In genomic region chr4:95924210-95925184, GRCm38 (mm10) we compare ENCODE assay signal across 8 mouse cellular contexts. TPM values are rescaled to one million over a fixed set of nuclear protein-coding genes. Genes with fewer than 3 reads are reported as not detected.
DNase-seq lines count a peak whose midpoint lies in the region; ATAC-seq and TF ChIP-seq lines count a peak whose summit lies in the region.

No protein-coding gene starts in this region.

- H3K27me3 ChIP-seq in kidney, adult 2 months (replicated peaks; ENCODE audit: control insufficient read depth, insufficient read depth, low read length): no peaks in the 10 kb centered on the region
- H3K27me3 ChIP-seq in limb, embryonic 10.5 days (ENCODE audit: low read depth, poor library complexity, severe bottlenecking): no peaks in the 10 kb centered on the region

- no peaks in the 10 kb centered on the region for H3K4me1 ChIP-seq in kidney, adult 2 months (ENCODE audit: control insufficient read depth, insufficient read depth, low read length)
- no peaks in the 10 kb centered on the region for H3K4me1 ChIP-seq in limb, embryonic 10.5 days

- no peak overlapping the region for H3K27ac ChIP-seq in kidney, adult 2 months (ENCODE audit: insufficient read depth, low read depth, low read length)
- no peak overlapping the region for H3K27ac ChIP-seq in limb, embryonic 10.5 days

- H3K4me3 ChIP-seq in kidney, adult 2 months (ENCODE audit: insufficient read depth, low read depth, low read length): no peak overlapping the region
- H3K4me3 ChIP-seq in limb, embryonic 10.5 days: no peak overlapping the region

- peak; percentile 74 for ATAC-seq in monocyte, adult 5-6 weeks (replicated peaks; ENCODE audit: insufficient number of reproducible peaks, low FRiP score, low TSS enrichment, poor library complexity, severe bottlenecking)

- 16% methylated on average over 7 of the region's 7 CpGs for WGBS in kidney, adult 2 months
- WGBS in limb, embryonic 10.5 days: 15% methylated on average over 7 of the region's 7 CpGs

- DNase-seq in 3134 (ENCODE audit: extremely low read depth, insufficient read length, low spot score): peak; percentile 37
- peak; percentile 52 for DNase-seq in adrenal gland, adult 8-10 months
- DNase-seq in embryo, embryonic 11.5 days (ENCODE audit: low read depth, low spot score): peak; percentile 62
- peak; percentile 57 to 86 for DNase-seq in heart, adult 18-20 months
- peak; percentile 60 for DNase-seq in kidney, adult 2 months
- DNase-seq in limb, embryonic 10.5 days (ENCODE audit: low spot score): peak; percentile 86
- peak; percentile 33 to 74 for DNase-seq in spleen, postnatal 10 days (ENCODE audit: low spot score in 2 of 2)

- H3K9me3 ChIP-seq in limb, embryonic 10.5 days (replicated peaks): no peaks in the 10 kb centered on the region

- no peaks in the 10 kb centered on the region for H3K36me3 ChIP-seq in kidney, adult 2 months (ENCODE audit: control insufficient read depth, insufficient read depth, low read length)
- no peaks in the 10 kb centered on the region for H3K36me3 ChIP-seq in limb, embryonic 10.5 days

- TF ChIP-seq CTCF in kidney, adult 2 months (conservative IDR thresholded peaks at IDR 0.05; ENCODE audit: insufficient read depth, insufficient read length, low read depth, low read length): peak; percentile 87

- TF ChIP-seq POLR2A in kidney, adult 2 months (IDR thresholded peaks at IDR 0.05; ENCODE audit: low read depth, low read length): no peak

RNA-seq across cellular contexts. Expression of gene Hook1, which starts 42.5 kb away (rescaled TPM):
- total RNA-seq in adrenal gland, adult 8-10 months (2022): 10 to 100 TPM in 3 of 4 experiments, 1 to 10 TPM in 1; 8.9 to 17.9 (median 11.5) TPM
- total RNA-seq in heart, adult 18-20 months (2021): 10 to 100 TPM; 10.8 to 13.6 TPM
- polyA plus RNA-seq in kidney, adult 2 months (2012; rRNA removed): 7.6 and 10.2 TPM in 2 replicates
- polyA plus RNA-seq in limb, embryonic 10.5 days (2016; fragmentation: Nextera tagmentation; extraction: Ambion mirVana): 7.6 and 13.1 TPM in 2 replicates
- total RNA-seq in monocyte, adult 5-6 weeks (2017): 6.9 to 10.0 TPM (median 9.6 TPM) in 3 replicates
